Mouse (Mus musculus) ES-Bruce4 (cell line): ENCODE measurements around the gene Unc45b.

Source experiments
- CTCF ChIP-seq: IDR thresholded peaks from one replicate; pipeline ENCODE4 v1.8.1; 2011; ENCODE audit warnings: low read depth, low read length
- EP300 ChIP-seq: IDR thresholded peaks from 2 replicates; pipeline ENCODE4 v1.6.1; 2011; ENCODE audit warnings: low read depth, low read length; ENCODE audit not compliant: insufficient read depth
- POLR2A ChIP-seq: IDR thresholded peaks from one replicate; pipeline ENCODE4 v1.8.1; 2011; ENCODE audit warnings: low read length; ENCODE audit not compliant: insufficient read depth

DNA sequence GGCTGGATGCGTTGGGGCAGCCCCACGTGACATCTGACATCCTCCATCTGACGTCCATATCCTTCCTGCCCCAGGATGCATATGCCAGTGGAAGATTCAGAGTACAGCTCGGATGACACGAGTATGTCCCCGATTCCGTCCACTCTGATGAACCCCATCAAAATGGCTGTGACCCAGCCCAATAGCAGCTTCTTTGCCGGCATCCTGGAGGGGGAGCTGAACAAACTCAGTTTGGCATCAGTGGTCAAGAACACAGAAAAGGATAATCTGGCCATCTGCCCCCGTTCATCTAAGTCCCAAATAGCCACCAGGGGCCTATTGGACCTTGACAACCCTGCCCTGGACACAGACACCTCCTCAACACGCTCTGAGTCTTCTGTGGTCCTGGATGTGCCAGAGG, 12.9 kb upstream of the Unc45b start:
- TF ChIP-seq CTCF (no peak), EP300 (no peak), POLR2A (no peak)
